Mouse (Mus musculus) C2C12 (cell line): ENCODE results near the gene Olfr574. TPM values are rescaled to one million over a fixed set of nuclear protein-coding genes. Genes with fewer than 3 reads are reported as not detected.

Experiments
- H3K27me3 ChIP-seq: one replicate; pipeline ENCODE4 v1.6.1; 2011; ENCODE audit not compliant: control insufficient read depth, insufficient read depth, insufficient read length
- H3K36me3 ChIP-seq: one replicate; pipeline ENCODE4 v1.6.1; 2011; ENCODE audit not compliant: control insufficient read depth, insufficient read depth
- H3K4me3 ChIP-seq: one replicate; pipeline ENCODE4 v1.5.1; 2011; ENCODE audit warnings: mild to moderate bottlenecking, control low read depth; ENCODE audit not compliant: poor library complexity, insufficient read depth, severe bottlenecking
- H3K79me2 ChIP-seq: one replicate; pipeline ENCODE4 v1.6.1; 2011; ENCODE audit not compliant: control insufficient read depth, insufficient read depth
- H3K79me3 ChIP-seq: one replicate; pipeline ENCODE4 v1.6.1; 2011; ENCODE audit warnings: low read depth, control low read depth
- H3ac ChIP-seq: one replicate; pipeline ENCODE3; 2011; ENCODE audit warnings: low read depth; ENCODE audit not compliant: control insufficient read depth, insufficient read length
- CEBPB ChIP-seq: IDR thresholded peaks from one replicate; pipeline ENCODE4 v1.6.1; 2011; ENCODE audit warnings: low read depth, mild to moderate bottlenecking, control low read depth, moderate library complexity
- CTCF ChIP-seq: IDR thresholded peaks from one replicate; pipeline ENCODE4 v1.5.1; 2011; ENCODE audit not compliant: control insufficient read depth, insufficient read depth, insufficient read length
- FOSL1 ChIP-seq: IDR thresholded peaks from one replicate; pipeline ENCODE4 v1.8.0; 2011; ENCODE audit warnings: mild to moderate bottlenecking, low read length; ENCODE audit not compliant: poor library complexity, insufficient read depth, severe bottlenecking
- MAX ChIP-seq: IDR thresholded peaks from one replicate; pipeline ENCODE4 v1.6.1; 2011; ENCODE audit warnings: mild to moderate bottlenecking, control low read depth
- MYOD1 ChIP-seq: IDR thresholded peaks from one replicate; pipeline ENCODE4 v1.6.1; 2011; ENCODE audit warnings: low read depth; ENCODE audit not compliant: control insufficient read depth, insufficient read length
- MYOG ChIP-seq: IDR thresholded peaks from one replicate; pipeline ENCODE4 v1.6.1; 2011; ENCODE audit not compliant: control insufficient read depth, insufficient read length; ENCODE audit errors: extremely low read depth
- USF1 ChIP-seq: IDR thresholded peaks from one replicate; pipeline ENCODE4 v1.6.1; 2011; ENCODE audit warnings: low read depth, mild to moderate bottlenecking, control low read depth, moderate library complexity
- long read RNA-seq, 2 experiments: library from polyadenylated mRNA; unstranded; transcript quantifications; one replicate each; pipeline ENCODE4 v2.0.0; 2019 to 2020
- polyA plus RNA-seq: library from polyadenylated mRNA; unstranded; fragments of >200 nt; fragmentation: generic; extraction: Trizol; gene quantifications from one replicate; pipeline ENCODE4 v1.2.1, GENCODE M21; 2012; ENCODE audit warnings: missing spikeins

Gene Olfr574
- not detected for polyA plus RNA-seq
- long read RNA-seq, experiment 1, result 0 reads
- long read RNA-seq, experiment 2, result 0 reads

DNA sequence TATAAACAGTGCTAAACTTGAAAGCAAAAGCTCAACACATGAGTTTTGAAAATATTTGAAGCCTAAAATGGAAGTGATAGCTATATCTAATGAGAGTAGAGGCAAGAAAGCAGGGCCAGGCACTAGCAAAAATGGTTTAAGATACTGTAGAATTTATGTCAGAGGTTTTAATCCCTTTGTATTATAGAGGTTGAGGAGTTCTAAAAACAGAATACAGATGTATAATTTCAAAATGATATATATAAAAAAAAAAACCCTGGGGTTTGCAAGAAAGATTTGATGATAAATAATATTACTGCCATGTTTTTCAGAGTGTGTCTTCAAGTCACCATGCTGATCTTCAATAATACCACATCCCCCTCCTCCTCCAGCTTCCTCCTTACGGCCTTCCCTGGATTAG lies at the start of gene Olfr574:
Gene Olfr574, plus strand, starts transcription at position 301 of the 400 bp plus-strand sequence.
- Histone ChIP-seq H3K4me3 (no peak within 1 kb of the TSS), H3K79me2 (no peaks in the 10 kb centered on the region), H3ac (no peak within 1 kb of the TSS), H3K79me3 (no peaks in the 10 kb centered on the region), H3K36me3 (no peaks in the 10 kb centered on the region), H3K27me3 (no peaks in the 10 kb centered on the region)
- no peak for TF ChIP-seq CEBPB
- no peak for TF ChIP-seq USF1
- no peak for TF ChIP-seq FOSL1
- TF ChIP-seq CTCF, result no peak
- no peak for TF ChIP-seq MYOG
- TF ChIP-seq MAX, result no peak
- TF ChIP-seq MYOD1, result no peak

- no peaks in the 10 kb centered on the region for H3K79me2 ChIP-seq
- no peak for TF ChIP-seq CEBPB
- TF ChIP-seq FOSL1, result no peak
- TF ChIP-seq CTCF, result no peak
- TF ChIP-seq USF1, result no peak
- no peak for TF ChIP-seq MYOG
- TF ChIP-seq MYOD1, result no peak
- no peak for TF ChIP-seq MAX
- H3ac ChIP-seq, result no peak overlapping the region
- H3K79me3 ChIP-seq, result no peaks in the 10 kb centered on the region
- no peaks in the 10 kb centered on the region for H3K36me3 ChIP-seq
- H3K27me3 ChIP-seq, result no peaks in the 10 kb centered on the region
- no peak overlapping the region for H3K4me3 ChIP-seq
Measured at GRCm38 (mm10) chr7:102915261-102915660, 33.0 kb upstream of the Olfr574 start.

GRCm38 (mm10) chr7:102916405-102916804 lies 31.9 kb upstream of the Olfr574 start:
- H3ac ChIP-seq, result no peak overlapping the region
- H3K4me3 ChIP-seq, result no peak overlapping the region
- H3K27me3 ChIP-seq, result no peaks in the 10 kb centered on the region
- H3K79me2 ChIP-seq, result no peaks in the 10 kb centered on the region
- H3K79me3 ChIP-seq, result no peaks in the 10 kb centered on the region
- TF ChIP-seq CTCF (no peak), MYOG (no peak), USF1 (no peak), MYOD1 (no peak), FOSL1 (no peak), MAX (no peak), CEBPB (no peak)
- no peaks in the 10 kb centered on the region for H3K36me3 ChIP-seq

DNA sequence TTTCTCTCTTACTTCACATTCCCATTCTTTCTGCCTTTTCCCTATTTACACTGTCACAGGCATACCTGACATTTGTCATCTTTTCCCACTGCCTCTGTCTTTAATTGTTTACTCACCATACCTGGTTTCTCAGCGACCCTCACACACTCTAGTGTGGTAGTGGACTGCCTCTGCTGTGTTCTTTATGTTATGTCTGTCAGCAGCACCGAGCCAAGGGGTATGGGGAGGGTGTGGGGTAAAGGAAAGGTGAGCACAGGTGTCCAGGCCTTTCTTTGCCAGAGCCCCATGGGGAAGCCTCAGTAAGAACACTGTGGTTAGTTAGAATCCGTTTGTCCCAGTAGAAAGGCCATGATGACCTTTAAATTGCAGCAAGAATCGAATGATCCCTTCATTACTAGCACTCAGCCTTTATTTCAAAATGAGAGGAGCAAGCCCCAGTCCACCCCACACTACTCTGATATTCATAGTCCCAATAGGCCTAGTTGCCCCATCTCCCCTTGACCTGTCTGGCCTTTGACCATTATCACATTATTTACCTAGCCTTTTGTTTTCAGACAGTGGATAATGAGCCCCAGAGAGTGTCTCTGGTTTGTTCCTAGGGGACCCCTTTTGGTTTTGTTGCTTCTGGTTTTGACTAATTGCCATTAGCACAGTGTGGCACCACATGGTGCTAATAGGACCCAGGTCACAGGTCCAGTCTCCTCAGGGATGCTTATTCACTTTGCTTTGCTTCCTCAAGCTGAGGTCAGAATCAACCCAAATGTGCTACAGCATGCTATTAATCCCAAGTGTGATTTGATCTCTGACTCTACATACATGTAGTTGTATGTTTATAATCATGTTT lies 31.0 kb upstream of the Olfr574 start, which contains the start of gene Olfr571:
Gene Olfr571, minus strand, starts transcription at position 505 of the 844 bp plus-strand sequence.
- no peaks in the 10 kb centered on the region for H3K79me2 ChIP-seq

GRCm38 (mm10) chr7:102919632-102920031 lies 28.6 kb upstream of the Olfr574 start:
- no peak overlapping the region for H3ac ChIP-seq
- no peaks in the 10 kb centered on the region for H3K27me3 ChIP-seq
- no peak for TF ChIP-seq CEBPB
- no peak for TF ChIP-seq MAX
- TF ChIP-seq USF1, result no peak
- TF ChIP-seq MYOG, result no peak
- TF ChIP-seq CTCF, result no peak
- TF ChIP-seq MYOD1, result no peak
- H3K79me2 ChIP-seq, result no peaks in the 10 kb centered on the region
- no peaks in the 10 kb centered on the region for H3K36me3 ChIP-seq
- no peaks in the 10 kb centered on the region for H3K79me3 ChIP-seq
- no peak overlapping the region for H3K4me3 ChIP-seq

More for the DNA sequence above, 31.0 kb upstream of the Olfr574 start, which contains the start of gene Olfr571:
- H3K4me3 ChIP-seq, result no peak within 1 kb of the TSS
- no peak within 1 kb of the TSS for H3ac ChIP-seq
- TF ChIP-seq MAX (no peak), USF1 (no peak), CEBPB (no peak), FOSL1 (no peak), MYOG (no peak), CTCF (no peak)
- no peaks in the 10 kb centered on the region for H3K36me3 ChIP-seq
- no peaks in the 10 kb centered on the region for H3K27me3 ChIP-seq
- H3K79me3 ChIP-seq, result no peaks in the 10 kb centered on the region
